Mouse (Mus musculus): Measurements from ENCODE around the gene Ap5m1.

- no peak for TF ChIP-seq POLR2A (IDR thresholded peaks at IDR 0.05; ENCODE audit: insufficient read depth, low read depth, low read length)
- no peak for TF ChIP-seq CTCF (IDR thresholded peaks at IDR 0.05)
These were observed 12.9 kb downstream of the Ap5m1 start for GRCm38 (mm10) chr14:49078820-49079219.
